Mouse (Mus musculus): ENCODE data around the gene Spaca6.
"Not testable (repeated sequence)": the region's sequence is repeated elsewhere in the genome, so short reads cannot be mapped to it uniquely, and the experiment has no call there.

The Spaca6 gene

DNA sequence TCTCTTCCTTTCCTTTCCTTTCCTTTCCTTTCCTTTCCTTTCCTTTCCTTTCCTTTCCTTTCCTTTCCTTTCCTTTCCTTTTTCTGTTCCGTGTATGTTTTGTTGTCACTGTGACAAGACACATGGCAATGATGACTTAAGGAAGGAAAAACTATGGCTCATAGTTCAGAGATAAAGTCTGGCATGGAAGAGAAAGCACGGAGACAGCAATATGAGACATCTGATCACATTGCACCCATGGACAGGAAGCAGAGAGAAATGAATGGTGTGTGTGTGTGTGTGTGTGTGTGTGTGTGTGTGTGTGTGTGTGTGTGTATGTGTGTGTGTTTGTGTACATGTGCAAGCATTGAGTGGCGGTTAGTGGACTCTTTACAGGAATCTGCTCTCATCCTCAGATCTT lies 17.6 kb downstream of the Spaca6 start:
- DNase-seq (ENCODE audit: low spot score), result not testable (repeated sequence)

- DNase-seq (ENCODE audit: low spot score), result no peak
These were observed 18.4 kb downstream of the Spaca6 start for GRCm38 (mm10) chr17:17845187-17846027.

DNA sequence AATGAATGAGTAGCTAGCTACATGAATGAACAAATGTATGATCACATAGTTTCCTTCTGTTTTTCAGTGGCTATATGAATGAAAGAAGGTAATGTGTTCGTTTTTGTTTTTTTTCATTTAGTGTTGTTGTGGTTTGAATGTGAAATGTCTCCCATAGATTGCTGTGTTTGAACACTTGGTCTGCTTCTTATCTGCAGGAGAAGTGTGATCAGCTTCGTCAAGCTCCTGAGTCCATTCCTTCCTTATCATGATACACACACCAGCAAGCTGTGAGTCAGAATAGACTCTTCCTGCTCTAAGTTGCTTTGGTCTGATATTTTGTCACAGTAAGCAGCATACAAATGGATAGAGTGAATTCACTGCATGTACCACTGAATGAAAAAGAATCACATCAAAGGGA lies 22.0 kb downstream of the Spaca6 start:
- no peak for DNase-seq (ENCODE audit: low spot score)

DNA sequence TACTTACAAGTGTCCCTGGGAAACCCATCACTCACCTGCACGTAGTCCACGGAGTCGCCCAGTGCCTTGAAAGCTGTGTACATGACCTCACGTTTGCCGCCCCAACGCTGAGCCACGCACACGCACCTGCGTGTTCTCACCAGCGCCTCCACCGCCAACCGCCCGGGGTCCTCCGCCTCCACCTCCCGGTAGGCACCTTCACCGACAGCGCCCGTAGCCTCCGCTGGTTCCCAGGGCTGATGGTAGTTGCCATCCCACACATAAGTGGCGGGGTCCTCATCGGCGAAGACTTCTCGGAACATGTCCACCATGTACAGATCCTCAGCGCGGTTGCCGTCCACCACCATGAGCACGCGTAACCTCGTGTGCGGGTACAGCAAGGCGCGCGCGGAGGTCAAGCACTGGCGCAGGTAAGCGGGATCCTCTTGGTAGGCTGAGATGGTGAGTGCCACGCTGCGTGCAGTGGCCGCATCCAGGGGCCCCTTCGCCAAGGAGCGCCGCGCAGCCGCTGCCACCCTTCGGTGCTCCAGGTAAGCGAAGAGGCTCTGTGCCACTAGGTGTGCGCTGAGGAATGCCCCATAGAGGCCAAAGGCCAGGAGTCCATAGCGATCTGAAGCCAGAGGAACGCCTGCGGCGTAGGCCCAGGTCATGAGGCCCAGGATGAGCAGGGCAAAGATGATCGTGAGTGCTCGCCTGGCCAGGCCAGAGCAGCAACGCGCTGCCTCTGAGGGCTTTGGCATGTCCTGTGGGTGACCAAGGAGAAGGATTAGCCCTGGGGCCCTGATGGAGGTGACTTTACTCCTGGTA lies 23.2 kb downstream of the Spaca6 start:
- no peak for DNase-seq (ENCODE audit: low spot score)

DNA sequence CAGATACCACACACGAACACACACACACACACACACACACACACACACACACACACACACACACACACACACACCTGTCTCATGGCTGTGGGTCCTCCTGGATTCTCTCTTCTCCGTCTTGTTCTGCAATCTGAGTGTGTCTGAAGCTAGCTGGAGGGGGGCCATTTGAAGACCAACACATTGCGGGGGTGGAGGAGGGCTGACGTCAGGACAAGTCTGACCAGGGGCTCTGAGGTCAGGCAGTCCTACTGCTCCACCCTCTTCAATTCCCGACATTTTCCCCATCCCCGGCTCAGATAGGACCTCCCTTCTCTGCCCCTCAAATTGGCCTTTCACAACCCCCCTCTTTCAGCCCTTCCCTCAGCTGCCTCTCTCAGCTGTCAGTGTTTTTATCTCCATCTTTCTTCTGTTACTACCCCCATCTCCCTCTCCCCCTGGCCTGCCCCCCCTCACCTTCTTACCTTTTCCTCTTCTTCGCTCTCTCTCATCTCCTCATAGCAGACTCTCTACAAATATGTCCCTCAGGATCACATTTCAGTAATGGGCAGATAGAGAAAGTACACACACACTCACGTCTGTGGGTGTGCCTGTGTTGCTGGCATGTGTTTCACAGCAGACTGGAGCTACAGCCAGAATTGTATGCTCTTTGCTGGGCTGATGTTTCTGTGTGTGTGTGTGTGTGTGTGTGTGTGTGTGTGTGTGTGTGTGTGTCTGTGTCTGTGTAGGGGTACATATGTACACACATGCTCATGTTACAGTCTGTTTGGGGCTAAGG lies 28.3 kb downstream of the Spaca6 start, which contains the start of gene Has1:
Has1 (minus strand) TSS at position 142 of the 775 bp plus-strand sequence.
- no peak for DNase-seq (ENCODE audit: low spot score)

GRCm38 (mm10) chr17:17856612-17857011 lies 29.7 kb downstream of the Spaca6 start:
- no peak for DNase-seq (ENCODE audit: low spot score)

- DNase-seq (ENCODE audit: low spot score), result no peak
These were observed 30.5 kb downstream of the Spaca6 start for GRCm38 (mm10) chr17:17857446-17857845.

DNA sequence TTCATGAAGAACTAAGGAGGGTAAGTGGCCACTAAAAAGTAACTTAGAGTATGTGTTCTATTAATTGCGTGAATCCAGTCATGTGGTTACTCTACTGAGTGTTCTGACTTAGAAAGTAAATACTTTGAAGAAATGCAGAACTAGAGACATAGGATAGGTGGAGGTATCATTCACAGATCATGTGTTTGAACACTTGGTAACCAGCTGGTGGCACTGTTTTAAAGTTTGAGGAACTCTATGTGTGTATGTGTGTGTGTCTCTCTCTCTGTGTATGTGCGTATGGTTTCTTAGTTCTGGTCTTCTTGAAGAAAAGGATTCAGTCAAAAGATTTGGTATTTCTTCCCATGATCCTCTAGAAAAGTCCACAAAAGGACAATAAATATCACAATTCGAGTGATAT lies 33.2 kb downstream of the Spaca6 start:
- no peak for DNase-seq (ENCODE audit: low spot score)

DNA sequence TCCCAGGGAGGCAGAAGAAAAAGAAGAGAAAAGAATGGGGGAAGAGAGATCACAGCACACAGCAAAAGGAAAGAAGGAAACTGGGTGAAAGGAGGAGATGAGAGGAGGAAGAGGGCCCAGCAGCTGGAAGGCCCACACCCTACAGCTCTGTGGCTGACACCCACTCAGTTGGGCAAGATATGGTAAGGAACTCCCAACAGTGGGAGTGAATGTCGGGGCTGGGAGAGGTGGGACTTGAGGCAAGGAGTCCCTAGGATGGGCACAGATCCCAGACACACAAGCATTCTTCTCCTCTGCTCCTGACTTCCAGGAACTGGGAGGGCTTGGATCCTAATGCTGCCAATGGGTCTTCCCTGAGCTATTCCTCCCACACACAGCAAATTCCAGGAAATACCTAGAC lies 35.4 kb downstream of the Spaca6 start:
- DNase-seq (ENCODE audit: low spot score), result no peak

DNA sequence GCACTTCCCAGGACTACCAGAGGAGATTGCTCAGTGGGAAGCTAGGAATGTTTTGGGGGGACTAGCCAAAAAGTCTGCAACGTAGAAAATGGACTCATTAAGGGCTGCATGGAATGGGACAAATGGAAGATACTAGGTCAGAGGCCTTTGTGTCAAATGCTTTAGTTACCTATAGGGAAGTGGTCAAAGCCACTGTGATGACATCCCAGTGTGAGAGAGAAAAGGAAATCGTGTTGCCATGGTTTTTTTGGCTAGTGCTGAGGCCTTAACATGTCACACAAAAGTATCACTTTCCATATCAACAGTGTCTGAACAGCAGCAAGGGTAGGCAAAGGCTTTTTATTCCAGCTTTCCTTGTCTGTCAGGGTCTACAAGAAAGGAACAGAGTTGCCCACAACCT lies 38.2 kb downstream of the Spaca6 start:
- no peak for DNase-seq (ENCODE audit: low spot score)

DNA sequence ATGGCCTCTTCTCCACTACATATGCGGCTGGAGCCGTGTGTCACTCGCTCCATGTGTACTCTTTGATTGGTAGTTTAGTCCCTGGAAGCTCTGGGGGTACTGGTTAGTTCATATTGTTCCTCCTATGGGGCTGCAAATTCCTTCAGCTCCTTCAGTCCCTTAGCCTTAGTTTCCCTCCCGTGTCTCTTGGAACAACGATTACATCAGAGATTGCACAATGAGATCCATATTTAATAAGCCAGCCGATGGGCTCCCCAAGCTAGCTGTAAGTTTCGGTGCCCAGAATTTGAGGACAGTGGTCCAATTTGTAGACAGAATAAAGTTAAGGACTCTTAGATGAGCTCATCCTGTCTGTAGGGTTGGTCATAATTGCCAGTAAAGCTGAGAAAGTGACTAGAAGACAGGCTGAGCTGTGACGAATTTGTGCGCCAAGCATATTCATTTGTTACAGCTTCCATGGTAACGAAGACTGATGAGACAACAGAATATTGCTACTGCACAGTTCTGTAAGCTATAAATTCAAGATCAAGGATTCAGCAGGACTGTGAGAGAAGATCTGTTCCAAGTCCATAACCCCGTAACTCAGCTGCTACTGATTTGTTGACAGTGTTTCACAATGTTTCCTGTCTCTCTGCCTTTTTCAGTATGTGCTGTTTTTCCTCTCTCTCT lies 40.0 kb downstream of the Spaca6 start:
- DNase-seq (ENCODE audit: low spot score), result no peak

DNA sequence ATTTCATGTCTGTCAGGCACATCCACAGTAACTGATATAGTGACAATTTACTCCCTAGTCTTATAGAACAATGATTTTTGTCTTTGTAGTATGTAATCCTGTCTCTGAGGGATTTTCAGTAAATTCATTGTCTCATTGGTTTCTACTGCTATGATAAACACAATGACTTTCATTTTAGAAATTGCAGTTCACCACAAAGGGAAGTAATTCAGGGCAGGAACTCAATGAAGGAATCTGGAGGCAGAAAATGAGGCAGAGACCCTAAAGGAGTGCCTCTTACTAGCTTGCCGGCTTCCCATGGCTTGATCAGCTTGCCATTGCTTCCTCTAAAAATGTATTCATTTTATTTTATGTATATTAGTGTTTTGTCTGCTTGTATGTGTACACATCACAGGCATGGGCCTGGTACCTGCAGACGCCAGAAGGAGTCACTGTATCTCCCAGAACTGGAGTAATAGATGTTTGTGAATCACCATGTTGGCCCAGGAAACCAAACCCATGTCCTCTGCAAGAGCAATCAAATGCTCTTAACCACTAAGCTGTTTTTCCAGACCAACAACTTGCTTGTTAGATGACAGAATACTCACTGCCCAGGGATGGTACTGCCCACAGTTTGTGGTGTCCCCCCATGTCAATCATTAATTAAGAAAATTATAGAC lies 44.1 kb downstream of the Spaca6 start:
- no peak for DNase-seq (ENCODE audit: low spot score)

DNA sequence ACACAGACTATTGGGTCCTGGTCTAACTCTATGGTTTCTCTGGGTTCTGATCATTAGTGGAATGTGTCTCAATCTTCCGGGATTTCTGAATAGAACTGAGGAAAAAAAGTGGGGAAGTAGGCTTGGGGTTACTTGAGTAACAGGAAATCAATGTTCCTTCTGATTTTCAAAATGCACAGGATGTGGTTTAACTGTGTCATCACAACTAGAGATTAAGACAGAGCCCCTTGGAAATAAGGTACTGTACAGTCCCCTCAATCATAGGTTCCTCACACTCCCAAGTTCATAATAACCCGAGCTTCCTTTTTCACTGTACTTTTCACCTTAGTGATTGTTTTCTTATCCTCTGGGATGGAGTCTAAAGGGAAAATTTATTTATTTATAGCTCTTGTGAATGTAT lies 44.7 kb downstream of the Spaca6 start:
- DNase-seq (ENCODE audit: low spot score), result no peak

DNA sequence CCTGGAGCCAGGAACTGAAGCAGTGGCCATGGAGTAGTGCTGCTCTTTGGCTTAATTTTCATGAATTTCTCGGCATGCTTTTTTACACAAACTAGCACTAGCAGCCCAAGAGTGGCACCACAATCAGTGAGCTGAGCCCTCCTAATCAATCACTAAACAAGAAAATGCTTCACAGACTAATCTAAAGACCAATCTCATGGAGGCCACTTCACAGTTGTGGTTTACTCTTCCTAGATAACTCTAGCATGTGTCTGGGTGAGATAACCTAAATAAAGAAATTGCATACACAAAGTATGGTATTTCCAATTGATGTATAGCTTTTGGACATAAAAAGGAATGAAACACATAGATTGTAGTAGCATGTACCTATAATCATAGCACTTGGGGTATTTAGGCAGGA lies 52.4 kb downstream of the Spaca6 start:
- no peak for DNase-seq (ENCODE audit: low spot score)

DNA sequence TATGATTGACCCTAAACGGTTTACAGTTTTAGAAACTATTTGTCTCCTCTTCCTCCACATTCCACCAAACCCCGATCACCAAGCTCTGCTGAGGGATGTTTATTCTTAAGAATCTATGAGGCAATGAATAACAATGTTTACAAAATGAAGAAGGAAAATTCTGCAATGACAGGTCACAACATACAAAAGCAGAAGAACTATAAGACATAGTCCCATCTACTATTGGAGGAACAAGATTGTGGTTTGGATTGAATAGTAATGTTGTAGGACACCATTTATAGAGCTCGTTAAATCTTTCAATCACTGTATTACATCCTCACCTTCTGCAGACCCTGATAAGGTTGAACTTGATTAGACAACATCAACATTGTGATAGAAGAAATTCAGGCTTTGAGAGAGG lies 55.7 kb downstream of the Spaca6 start:
- DNase-seq (ENCODE audit: low spot score), result no peak

DNA sequence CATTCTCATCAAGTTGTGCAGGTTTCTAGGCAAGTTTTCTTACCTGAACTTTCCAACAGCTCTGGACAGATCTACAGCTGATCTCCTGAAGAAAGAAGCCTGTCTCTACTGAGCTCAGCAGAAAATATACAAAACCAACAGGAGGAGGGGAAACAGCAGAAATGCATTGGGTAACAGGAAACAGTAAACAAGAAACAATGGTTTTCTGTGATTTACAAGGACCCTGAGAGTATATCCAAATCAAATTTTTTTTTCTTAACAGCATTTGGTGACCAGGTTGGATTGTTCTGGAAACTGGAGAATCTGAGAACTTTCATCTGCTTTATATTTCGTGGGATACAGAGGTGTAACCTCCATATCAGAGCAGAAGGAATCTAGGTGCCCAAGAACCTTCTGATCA lies 56.9 kb downstream of the Spaca6 start, which contains the start of gene Fpr1:
Fpr1 (minus strand) TSS at position 101 of the 400 bp plus-strand sequence.
- DNase-seq (ENCODE audit: low spot score), result no peak

GRCm38 (mm10) chr17:17887774-17888248 lies 60.9 kb downstream of the Spaca6 start, which contains the start of the genes Fpr2 and Fpr3:
Fpr2 (plus strand) TSS chr17:17887824.
Fpr3 (plus strand) TSS chr17:17887852.
- DNase-seq (ENCODE audit: low spot score), result no peak

GRCm38 (mm10) chr17:17889732-17890425 lies 62.9 kb downstream of the Spaca6 start:
- DNase-seq (ENCODE audit: low spot score), result no peak
